Mouse (Mus musculus): ENCODE data around the gene Cp. TPM values are rescaled to one million over a fixed set of nuclear protein-coding genes. Genes with fewer than 3 reads are reported as not detected.

The Cp gene
- total RNA-seq, 4 experiments from 2014 or later: 9.3 to 13.1 (median 10.4) TPM

Other genes starting within 250 kb of the Cp start
- 10 to 100 TPM; 20.7 to 22.3 (median 21.7) TPM for gene Hps3, start 78.3 kb downstream of the Cp start, total RNA-seq (2022)
- 10 to 100 TPM; 19.8 to 27.7 (median 24.9) TPM for gene Hltf, start 100.8 kb downstream of the Cp start, total RNA-seq (2022)
- gene Gyg, start 198.3 kb downstream of the Cp start, total RNA-seq (2022): 10 to 100 TPM; 39.7 to 49.7 (median 43.9) TPM